Mouse (Mus musculus) spleen, adult 2 months (tissue): Measurements from ENCODE around the gene Exoc1. TPM values are rescaled to one million over a fixed set of nuclear protein-coding genes. Genes with fewer than 3 reads are reported as not detected.

Source experiments
- DNase-seq, 2 experiments: peaks; one replicate each; pipeline versions ENCODE4 v3.0.0 to v3.0.0-alpha.2; 2012 to 2021; ENCODE audit warnings: low spot score in 2 of 2, low read depth in 1 of 2
- H3K27ac ChIP-seq: fragments of 200-500 bp; 2 replicates; pipeline ENCODE4 v1.5.1; 2012; ENCODE audit warnings: low read length, inconsistent platforms; ENCODE audit not compliant: insufficient read depth
- H3K27me3 ChIP-seq: fragments of 200-500 bp; 2 replicates; pipeline ENCODE4 v1.6.1; 2012; ENCODE audit warnings: mild to moderate bottlenecking, moderate library complexity, low read length, inconsistent platforms; ENCODE audit not compliant: control insufficient read depth, insufficient read depth
- H3K36me3 ChIP-seq: fragments of 200-500 bp; 2 replicates; pipeline ENCODE4 v1.6.1; 2012; ENCODE audit warnings: mild to moderate bottlenecking, low read length, inconsistent platforms; ENCODE audit not compliant: control insufficient read depth, insufficient read depth
- H3K4me1 ChIP-seq: fragments of 200-500 bp; 2 replicates; pipeline ENCODE4 v1.6.1; 2011; ENCODE audit warnings: inconsistent platforms; ENCODE audit not compliant: control insufficient read depth, insufficient read depth, insufficient read length
- H3K4me3 ChIP-seq: fragments of 200-500 bp; 2 replicates; pipeline ENCODE4 v1.5.1; 2011; ENCODE audit warnings: mild to moderate bottlenecking, inconsistent platforms; ENCODE audit not compliant: insufficient read depth, insufficient read length; ENCODE audit errors: extremely low read depth
- CTCF ChIP-seq: fragments of 200-500 bp; IDR thresholded peaks from 2 replicates; pipeline ENCODE4 v1.5.1; 2011; ENCODE audit warnings: mild to moderate bottlenecking, inconsistent platforms; ENCODE audit not compliant: insufficient read depth, insufficient read length, insufficient replicate concordance; ENCODE audit errors: extremely low read depth
- POLR2A ChIP-seq: fragments of 200-500 bp; IDR thresholded peaks from 2 replicates; pipeline ENCODE4 v1.6.1; 2011; ENCODE audit warnings: low read depth, low read length, inconsistent platforms
- WGBS: fragments of 180-500 bp; shearing (Covaris S2); methylation state at CpG from one replicate; pipeline ENCODE4 v1.1.7; 2018; 5-methylcytosine and 5-hydroxymethylcytosine counted together
- polyA plus RNA-seq: library from polyadenylated mRNA; depleted of rRNA; stranded (reverse); fragments of >200 nt; gene quantifications from 2 replicates; pipeline ENCODE4 v1.2.3, GENCODE M21; 2012

Gene Exoc1
- polyA plus RNA-seq, 1 experiment, result 16.4 TPM

DNA sequence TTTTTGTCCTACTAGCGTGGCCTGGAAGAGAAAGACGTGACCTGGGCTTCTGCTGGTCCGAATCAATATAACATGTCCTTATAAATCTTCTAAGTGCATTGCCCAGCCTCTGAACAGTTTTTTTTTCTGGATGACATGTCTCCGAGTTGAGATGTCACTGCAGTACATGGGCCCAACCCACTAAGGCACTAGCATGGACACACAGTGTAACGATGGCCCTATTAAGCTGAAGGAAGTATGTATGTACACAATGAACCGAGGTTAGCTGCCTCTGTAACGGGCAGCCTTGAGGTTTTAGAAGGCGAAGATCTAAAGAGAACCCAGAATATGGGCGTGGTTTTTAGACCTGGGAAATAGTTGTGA is 574 bp downstream of the Exoc1 start:
- Histone ChIP-seq H3K4me3 (peak overlapping the region; percentile 91), H3K36me3 (0 out of 2 replicates have a peak, but pooled peaks cover 1% of the 10 kb centered on the region), H3K27me3 (no peaks in the 10 kb centered on the region), H3K27ac (no peak overlapping the region), H3K4me1 (peaks cover 2% of the 10 kb centered on the region; the same call in 1 of the 2 replicates)
- WGBS, result 6% methylated on average over 9 of the region's 9 CpGs
- TF ChIP-seq POLR2A, result no peak
- TF ChIP-seq CTCF, result no peak
- no peak for DNase-seq

DNA sequence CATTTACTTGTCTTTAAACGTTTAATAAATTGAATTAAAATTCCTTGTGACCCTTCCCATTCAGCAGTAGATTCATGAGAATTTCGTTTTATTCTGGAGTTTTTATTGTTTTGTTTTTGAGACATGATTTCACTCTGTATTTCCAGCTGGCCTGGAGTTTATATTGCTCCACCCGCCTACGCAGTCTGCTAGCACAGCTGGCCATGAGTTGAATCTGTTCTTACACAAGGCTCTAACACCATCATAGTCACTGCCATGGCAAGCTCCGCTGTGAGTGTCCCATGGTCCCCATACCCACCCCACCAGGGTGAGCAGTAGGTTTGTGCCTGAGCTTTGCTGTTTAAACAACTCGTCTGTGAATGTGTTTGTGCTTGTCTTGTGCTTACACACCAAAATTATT is 4.1 kb downstream of the Exoc1 start:
- no peak overlapping the region for H3K4me3 ChIP-seq
- 90% methylated on average over 6 of the region's 6 CpGs for WGBS
- H3K27ac ChIP-seq, result no peak overlapping the region
- H3K36me3 ChIP-seq, result peaks cover 17% of the 10 kb centered on the region
- H3K4me1 ChIP-seq, result peaks cover 2% of the 10 kb centered on the region; the same call in 1 of the 2 replicates
- no peaks in the 10 kb centered on the region for H3K27me3 ChIP-seq
- TF ChIP-seq POLR2A (no peak), CTCF (no peak)
- DNase-seq, result no peak

DNA sequence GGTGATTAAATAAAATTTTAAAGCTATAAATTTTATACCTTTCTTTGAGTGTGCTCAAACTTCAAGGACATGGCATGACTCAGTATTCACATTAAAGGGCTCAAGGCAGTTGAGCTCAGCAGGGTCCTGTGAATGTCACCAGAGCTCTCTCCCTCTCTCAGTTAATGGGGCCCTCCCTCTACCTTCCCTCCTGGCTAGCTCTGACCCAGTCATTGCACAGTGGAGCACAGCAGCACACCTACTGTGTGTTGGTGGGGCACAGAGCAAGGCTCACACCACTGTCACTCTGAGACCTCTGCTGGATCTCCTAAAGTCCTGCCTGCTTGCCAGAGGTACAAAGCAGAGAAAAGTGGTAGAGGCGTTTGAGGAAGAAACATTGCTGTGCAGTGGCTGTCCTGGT is 7.1 kb downstream of the Exoc1 start:
- Histone ChIP-seq H3K36me3 (peaks cover 23% of the 10 kb centered on the region), H3K27me3 (no peaks in the 10 kb centered on the region), H3K27ac (no peak overlapping the region), H3K4me1 (no peaks in the 10 kb centered on the region), H3K4me3 (no peak overlapping the region)
- TF ChIP-seq CTCF, result no peak
- TF ChIP-seq POLR2A, result no peak
- WGBS, result 64% methylated on average over 1 of the region's 1 CpGs
- DNase-seq, result no peak

DNA sequence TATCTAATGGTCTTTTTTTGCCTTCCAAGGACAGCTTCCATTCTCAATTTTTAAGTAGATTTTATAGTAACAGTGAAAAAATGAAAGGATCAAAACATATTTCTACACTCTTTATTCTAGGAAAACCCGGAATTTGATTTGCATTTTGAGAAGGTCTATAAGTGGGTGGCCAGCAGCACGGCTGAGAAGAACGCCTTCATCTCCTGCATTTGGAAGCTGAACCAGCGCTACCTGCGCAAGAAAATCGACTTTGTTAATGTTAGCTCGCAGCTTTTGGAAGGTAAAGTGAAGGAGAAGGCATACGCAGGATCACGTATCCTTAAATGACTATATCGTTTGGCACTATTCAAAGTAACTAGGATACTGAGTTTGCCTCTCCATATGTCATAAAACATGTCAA is 8.5 kb downstream of the Exoc1 start:
- Histone ChIP-seq H3K27ac (no peak overlapping the region), H3K4me3 (no peak overlapping the region), H3K4me1 (no peaks in the 10 kb centered on the region), H3K36me3 (peaks cover 31% of the 10 kb centered on the region), H3K27me3 (no peaks in the 10 kb centered on the region)
- DNase-seq, result no peak
- TF ChIP-seq CTCF (no peak), POLR2A (no peak)
- WGBS, result 95% methylated on average over 10 of the region's 10 CpGs

DNA sequence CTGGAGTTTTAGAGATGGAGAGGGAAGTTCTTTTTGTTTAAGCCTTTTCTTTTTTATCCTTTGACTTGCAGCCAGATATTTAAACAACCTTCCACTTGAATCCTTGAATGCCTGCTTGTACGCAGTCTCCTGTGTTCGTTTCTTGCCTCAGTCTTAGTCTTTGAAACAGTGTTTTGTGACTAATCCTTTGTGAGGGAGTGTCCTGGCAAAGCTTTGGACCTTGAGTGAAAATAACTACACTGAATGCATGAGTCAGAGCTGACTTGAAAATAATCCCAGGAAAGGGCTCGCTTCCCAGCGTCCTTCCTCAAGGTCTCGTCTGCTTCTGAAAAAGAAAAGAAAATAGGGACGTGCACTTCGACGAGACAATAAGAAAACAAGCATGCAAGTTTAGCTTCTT is 11.1 kb downstream of the Exoc1 start:
- H3K36me3 ChIP-seq, result peaks cover 41% of the 10 kb centered on the region
- no peak overlapping the region for H3K27ac ChIP-seq
- DNase-seq, result no peak

DNA sequence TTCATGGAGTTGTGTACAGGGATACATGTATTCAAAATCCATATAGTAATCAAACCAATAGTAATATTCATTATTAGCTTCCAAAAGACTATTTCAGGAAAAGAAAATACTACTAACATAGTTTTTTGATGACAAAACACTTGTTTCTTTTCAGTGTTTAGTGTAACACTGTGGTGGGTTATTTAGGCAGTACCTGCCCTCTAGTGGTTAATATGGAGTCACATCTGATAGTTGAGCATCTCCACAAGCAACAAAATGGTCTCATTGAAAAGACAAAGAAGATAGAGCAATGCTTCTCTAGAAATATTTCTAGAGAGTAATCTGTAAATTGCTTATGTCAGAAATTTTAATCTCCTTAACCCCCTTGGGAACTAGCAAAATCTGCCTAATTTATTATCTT is 11.7 kb downstream of the Exoc1 start:
- Histone ChIP-seq H3K4me3 (no peak overlapping the region), H3K27ac (no peak overlapping the region), H3K27me3 (no peaks in the 10 kb centered on the region), H3K36me3 (peaks cover 40% of the 10 kb centered on the region), H3K4me1 (no peaks in the 10 kb centered on the region)
- DNase-seq, result no peak
- TF ChIP-seq CTCF (no peak), POLR2A (no peak)

More for the DNA sequence above, 11.1 kb downstream of the Exoc1 start:
- WGBS, result 86% methylated on average over 8 of the region's 8 CpGs
- Histone ChIP-seq H3K4me1 (no peaks in the 10 kb centered on the region), H3K4me3 (no peak overlapping the region), H3K27me3 (no peaks in the 10 kb centered on the region)
- TF ChIP-seq CTCF, result no peak
- no peak for TF ChIP-seq POLR2A

DNA sequence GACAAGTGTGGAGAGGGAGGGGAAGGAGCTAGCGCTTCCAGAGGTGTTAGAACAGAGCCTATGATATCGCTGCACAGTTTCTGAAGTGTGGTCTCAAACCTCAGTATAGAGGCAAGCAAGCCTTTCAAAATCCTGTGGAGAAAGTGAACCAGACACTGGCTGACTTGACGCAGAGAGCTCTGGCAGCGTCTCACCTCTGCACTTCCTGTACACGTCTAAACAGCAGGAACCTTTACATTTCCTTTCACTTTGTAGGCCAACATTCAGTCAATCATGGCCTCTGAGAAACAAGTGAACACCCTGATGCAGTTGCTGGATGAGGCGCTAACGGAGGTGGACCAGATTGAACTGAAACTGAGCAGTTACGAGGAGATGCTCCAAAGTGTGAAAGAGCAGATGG is 14.1 kb downstream of the Exoc1 start:
- H3K27ac ChIP-seq, result no peak overlapping the region
- no peak overlapping the region for H3K4me3 ChIP-seq
- WGBS, result 84% methylated on average over 8 of the region's 8 CpGs
- DNase-seq, result no peak
- no peaks in the 10 kb centered on the region for H3K27me3 ChIP-seq
- H3K36me3 ChIP-seq, result peaks cover 31% of the 10 kb centered on the region
- TF ChIP-seq CTCF (no peak), POLR2A (no peak)
- H3K4me1 ChIP-seq, result no peaks in the 10 kb centered on the region
